Mouse (Mus musculus) heart, postnatal 0 days (tissue): ENCODE measurements around the gene Bhlhe23.

Experiments
- CTCF ChIP-seq: IDR thresholded peaks from 2 replicates; pipeline ENCODE4 v1.5.1; 2016; ENCODE audit warnings: antibody characterized with exemption, control low read depth, low read depth
- EP300 ChIP-seq: IDR thresholded peaks from 2 replicates; pipeline ENCODE4 v1.6.1; 2016; ENCODE audit warnings: antibody characterized with exemption, low read depth

DNA sequence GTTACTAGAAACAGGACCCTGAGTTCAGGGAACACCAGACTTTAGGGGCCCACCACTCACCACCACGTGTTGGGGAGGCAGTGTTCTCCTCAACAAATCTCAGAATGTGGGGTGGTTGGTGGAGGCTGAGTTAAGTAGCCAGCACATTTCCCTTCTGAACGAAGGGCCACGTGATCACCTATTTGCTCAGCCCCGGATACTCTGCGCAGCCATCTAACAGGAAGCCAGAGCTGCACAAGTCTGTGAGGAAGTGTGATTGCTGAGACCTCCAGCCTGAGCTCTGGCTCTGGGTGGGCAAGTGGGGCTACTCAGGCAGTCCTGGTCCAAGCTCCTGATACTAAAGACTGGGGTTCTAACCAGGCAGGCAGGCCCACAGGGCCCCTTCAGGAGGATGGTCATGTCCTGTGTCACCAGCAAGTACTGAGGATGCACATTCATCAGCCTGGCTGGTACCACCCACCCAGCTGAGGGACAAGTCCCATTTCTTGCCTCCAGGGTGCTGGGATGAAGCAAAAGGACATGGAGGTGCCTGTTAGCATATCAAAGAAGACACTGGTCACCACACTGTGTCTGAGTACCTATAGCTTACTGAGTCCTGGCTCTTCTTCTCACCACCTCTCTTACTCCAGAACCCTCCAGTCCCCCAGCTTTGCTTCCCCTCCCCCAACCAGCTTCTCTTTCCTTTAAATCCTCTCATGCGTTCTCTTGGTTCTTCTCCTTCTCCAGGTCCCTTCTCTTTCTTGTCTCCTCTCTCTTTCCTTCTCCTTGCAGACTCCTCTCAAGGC is 49.9 kb downstream of the Bhlhe23 start:
- TF ChIP-seq CTCF: no peak
- TF ChIP-seq EP300: no peak
